Mouse (Mus musculus) brain, embryonic 14.5 days (tissue): ENCODE data around the gene Cables2.

ENCODE experiments used
- CTCF ChIP-seq: fragments of 200-500 bp; IDR thresholded peaks from 2 replicates; pipeline ENCODE4 v1.5.1; 2012; ENCODE audit warnings: inconsistent platforms, mild to moderate bottlenecking, moderate library complexity, borderline replicate concordance; ENCODE audit not compliant: insufficient read depth, insufficient read length; ENCODE audit errors: extremely low read depth
- POLR2A ChIP-seq: fragments of 200-500 bp; IDR thresholded peaks from 2 replicates; pipeline ENCODE4 v1.6.1; 2012; ENCODE audit warnings: mild to moderate bottlenecking, inconsistent platforms, borderline replicate concordance; ENCODE audit not compliant: poor library complexity, insufficient read depth, insufficient read length, severe bottlenecking; ENCODE audit errors: extremely low read depth

DNA sequence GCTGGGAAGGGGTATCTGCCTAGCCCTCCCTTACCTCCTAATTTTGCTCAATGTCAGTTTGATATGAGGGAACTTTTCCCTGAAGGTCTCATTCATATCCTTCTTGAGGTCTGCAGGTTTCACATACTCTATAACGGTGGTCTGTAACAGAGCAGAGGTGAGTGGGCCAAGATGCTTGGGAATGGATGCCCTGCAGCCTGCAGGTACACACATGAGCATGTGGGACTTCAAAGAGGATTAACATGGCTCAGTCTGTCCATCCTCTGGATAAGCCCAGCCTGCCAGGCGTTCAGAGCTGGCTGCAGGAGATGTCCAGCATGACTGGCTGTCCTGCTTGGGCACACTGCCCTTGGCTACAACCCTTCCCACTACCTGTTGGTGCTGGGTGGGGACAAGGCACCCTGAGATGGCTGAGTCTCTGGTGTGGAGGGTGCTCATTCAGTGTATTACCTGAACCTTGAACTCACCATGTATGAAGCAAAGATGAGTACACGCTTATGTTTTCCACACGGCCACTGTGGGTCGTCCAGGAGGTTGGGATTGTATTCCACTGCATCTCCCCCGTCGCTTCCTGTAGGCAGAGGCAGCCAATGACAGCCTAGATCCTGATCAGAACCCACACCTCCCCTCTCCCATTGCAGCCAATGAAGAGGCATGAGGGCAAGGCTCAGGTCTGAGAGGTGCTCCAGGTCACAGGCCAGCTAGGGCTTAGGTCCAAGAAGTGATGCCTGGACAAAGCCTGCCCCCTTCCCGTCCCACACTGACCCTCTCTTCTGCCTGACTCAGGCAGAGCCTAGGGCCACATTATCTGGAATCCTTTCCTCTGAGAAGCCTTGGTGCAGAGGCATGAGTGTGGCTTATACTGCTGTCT is 12.5 kb downstream of the Cables2 start:
- no peak for TF ChIP-seq CTCF
- TF ChIP-seq POLR2A = no peak
